Mouse (Mus musculus) cerebellum, adult 11 months (tissue): ENCODE measurements around the gene Dnajb13.
"Not testable (repeated sequence)": the region's sequence is repeated elsewhere in the genome, so short reads cannot be mapped to it uniquely, and the experiment has no call there.

ENCODE experiments used
- DNase-seq: peaks from one replicate; pipeline ENCODE4 v3.0.0; 2022

Dnajb13 gene

GRCm38 (mm10) chr7:100482046-100482445 is 32.7 kb downstream of the Dnajb13 start:
- DNase-seq: not testable (repeated sequence)

GRCm38 (mm10) chr7:100480175-100480574 is 34.6 kb downstream of the Dnajb13 start:
- DNase-seq: no peak

DNA sequence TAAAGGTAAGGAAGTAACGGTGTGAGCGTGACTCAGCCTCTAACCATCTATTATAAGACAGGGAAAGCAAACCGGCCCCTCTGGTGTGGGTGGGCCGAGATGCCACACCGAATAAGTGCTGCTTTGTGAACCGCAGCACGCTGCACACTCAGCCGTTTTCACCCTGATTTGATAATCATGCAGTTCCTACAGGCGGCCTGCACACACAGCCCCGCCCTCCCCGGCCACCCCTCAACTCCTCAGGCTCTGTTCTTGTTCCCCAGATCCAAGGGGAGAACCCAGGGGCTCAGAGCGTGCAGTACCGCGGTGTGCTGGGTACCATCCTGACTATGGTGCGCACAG is 35.0 kb downstream of the Dnajb13 start:
- no peak for DNase-seq

- no peak for DNase-seq
Measured at GRCm38 (mm10) chr7:100479100-100479822, 35.5 kb downstream of the Dnajb13 start.

- DNase-seq: no peak
Measured at GRCm38 (mm10) chr7:100474680-100475079, 40.1 kb downstream of the Dnajb13 start.

DNA sequence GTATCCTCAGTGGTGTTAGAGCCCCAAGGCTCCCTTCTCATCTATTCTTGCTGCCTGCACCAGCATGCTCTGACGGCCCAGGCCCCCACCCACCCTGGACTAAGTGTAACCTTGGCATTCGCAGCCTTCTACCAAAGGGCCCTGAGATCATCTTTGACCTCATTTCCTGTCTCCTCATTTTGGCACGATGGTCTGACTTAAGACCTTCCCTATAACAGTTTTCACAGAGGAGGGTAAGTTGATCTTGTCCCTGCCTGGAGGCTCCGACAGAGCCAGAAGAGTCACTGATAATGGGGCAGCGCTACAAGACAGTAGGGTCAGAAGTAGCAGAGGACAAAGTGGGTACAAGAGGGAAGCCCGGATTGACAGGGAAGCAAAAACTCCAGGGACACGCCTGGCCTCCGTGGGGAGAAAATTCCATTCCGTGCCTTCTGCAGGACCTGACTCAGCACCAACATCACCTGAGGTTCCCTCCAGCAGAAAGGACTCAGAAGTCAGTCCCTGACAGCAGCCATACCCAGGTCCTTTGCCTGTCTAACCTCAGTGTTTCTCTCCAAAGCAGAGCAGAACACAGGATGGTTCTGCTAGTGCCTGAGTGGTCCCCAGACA is 40.8 kb downstream of the Dnajb13 start:
- DNase-seq: no peak

DNA sequence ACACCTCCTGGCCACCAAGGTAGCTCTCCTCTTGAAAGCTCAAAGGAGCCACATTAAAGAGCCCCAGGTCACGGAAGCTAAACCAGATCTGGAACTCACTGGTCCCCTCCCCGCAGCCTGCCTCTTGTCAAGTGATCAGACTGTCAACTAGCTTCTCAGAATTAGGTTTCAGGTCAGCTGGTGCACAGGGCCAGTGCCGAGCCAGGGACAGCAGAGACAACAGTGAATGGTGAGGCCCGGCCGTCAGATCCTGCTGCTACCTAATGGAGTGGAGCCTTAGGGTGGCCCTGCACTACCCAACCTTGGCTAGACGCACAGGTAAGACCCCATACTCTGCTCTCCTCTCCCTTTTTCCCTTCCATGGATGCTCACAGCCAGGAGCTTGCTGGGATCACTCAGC is 42.0 kb downstream of the Dnajb13 start, which contains the start of gene Ucp3:
TSS of gene Ucp3 (plus strand) at position 214 of the 400 bp plus-strand sequence.
- DNase-seq: no peak

GRCm38 (mm10) chr7:100471407-100471797 is 43.4 kb downstream of the Dnajb13 start:
- no peak for DNase-seq

GRCm38 (mm10) chr7:100470796-100471406 is 43.9 kb downstream of the Dnajb13 start:
- DNase-seq: no peak

DNA sequence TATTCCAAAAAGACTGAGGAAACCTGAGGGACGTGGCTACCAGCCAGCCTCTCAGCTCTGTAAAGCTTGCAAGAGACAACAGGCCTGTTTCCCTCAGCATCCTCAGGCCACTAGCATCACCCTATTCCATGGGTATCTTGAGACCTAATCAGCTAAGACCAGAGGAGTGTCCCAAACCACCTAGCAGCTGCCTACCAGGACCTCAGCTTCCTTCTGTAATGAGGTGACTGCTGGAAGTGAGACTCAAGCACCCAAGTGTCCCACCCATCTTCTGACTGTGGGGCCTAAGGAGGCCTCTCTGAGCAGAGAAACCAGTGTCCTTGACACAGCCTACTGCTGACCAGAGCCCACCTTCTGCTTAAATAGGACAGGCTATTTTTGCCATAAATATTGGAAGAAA is 45.3 kb downstream of the Dnajb13 start:
- DNase-seq: no peak

DNA sequence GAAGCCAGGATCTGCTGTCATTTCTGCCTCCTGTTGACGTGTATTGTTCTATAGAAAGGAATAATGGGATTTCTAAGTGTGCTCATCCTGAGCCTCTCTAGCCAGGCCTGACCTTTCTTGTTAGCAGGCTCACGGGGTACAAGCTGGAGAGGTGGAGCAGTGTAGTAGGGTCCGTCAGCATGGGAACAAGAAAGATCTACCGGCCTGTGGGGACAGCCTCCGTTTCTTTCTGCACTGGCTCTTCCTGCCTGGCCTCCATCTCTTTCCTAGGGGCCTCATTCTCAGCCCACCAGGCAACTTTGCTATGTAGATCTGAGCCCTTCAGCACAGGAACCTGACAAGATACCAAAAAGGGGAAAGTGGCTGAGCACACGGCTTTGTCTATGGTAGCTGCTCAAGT is 46.0 kb downstream of the Dnajb13 start:
- DNase-seq: no peak

DNA sequence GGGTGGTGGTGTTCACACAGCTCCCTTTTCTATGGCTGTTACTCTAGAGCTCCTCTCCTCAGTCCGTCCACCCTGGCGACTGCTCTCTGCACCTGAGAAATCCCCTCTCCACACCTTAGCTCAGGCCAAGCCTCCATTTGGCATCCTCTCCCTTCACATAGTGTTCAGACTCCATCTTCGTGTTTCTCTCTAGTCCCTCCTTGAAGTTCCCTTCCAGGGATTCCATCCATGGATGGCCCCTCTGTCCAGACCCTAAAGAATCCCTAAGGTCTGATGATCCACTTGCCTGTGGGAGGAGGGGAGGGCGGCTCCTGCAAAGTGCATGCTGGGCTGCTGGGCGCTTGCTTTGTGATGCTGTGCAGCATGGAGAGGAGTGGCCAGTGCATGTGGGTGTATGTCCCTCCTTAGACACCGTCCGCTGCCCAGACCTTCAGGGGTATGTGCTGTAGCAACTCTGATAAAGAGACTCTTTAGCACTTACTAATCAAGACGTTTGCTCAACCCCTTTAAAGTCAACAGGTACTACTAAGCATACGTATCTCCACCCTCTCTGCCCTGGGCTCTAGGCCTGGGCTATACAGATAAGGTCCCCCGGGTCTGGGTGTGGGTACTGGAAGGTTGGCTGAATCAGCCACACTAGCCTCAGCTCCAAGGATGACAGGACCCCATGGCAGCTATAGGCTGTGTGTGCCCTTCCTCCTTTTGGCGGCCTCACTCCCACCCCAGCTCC is 47.8 kb downstream of the Dnajb13 start:
- DNase-seq: no peak

- no peak for DNase-seq
Measured at GRCm38 (mm10) chr7:100465656-100466309, 49.0 kb downstream of the Dnajb13 start.

DNA sequence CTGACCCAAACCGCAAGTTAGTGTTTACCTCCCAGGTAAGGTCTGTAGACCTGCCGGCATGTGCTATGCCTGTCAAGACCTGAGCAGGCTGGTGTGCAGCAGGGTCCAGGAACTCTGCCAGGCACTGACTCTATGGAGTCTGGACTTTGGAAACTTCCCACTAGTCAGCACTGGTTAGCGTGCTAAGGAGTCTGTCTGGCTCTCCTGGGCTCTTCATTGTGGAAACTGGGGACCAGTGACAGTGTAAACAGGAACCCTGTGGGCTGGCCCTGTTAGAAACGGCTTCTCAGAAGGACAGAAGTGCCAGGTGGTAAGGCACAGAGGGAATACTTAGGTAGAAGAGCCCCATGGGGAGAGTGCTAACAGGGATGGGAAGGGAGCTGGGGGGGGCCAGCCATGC is 49.5 kb downstream of the Dnajb13 start:
- DNase-seq: no peak

- no peak for DNase-seq
Measured at GRCm38 (mm10) chr7:100464248-100464647, 50.5 kb downstream of the Dnajb13 start.

DNA sequence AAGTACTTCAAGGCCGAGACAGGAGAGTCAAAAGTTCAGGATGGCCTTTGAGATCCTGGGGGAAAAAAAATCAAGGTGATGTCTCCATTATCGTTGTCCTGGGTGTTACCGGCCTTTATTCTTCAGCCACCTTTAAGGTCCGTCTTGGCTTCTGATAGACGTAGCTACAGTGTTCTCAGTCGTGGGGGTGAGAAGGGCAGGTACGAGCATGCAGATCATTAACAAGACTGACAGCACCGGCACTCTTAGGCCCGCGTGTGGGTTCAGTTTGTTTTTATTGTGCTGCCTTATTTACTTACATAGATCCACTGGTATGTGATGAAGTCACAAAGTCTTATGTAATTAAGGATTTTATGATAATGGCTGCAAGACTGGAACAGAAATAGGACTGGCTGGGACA is 51.0 kb downstream of the Dnajb13 start:
- DNase-seq: no peak

GRCm38 (mm10) chr7:100463194-100463593 is 51.6 kb downstream of the Dnajb13 start:
- no peak for DNase-seq

DNA sequence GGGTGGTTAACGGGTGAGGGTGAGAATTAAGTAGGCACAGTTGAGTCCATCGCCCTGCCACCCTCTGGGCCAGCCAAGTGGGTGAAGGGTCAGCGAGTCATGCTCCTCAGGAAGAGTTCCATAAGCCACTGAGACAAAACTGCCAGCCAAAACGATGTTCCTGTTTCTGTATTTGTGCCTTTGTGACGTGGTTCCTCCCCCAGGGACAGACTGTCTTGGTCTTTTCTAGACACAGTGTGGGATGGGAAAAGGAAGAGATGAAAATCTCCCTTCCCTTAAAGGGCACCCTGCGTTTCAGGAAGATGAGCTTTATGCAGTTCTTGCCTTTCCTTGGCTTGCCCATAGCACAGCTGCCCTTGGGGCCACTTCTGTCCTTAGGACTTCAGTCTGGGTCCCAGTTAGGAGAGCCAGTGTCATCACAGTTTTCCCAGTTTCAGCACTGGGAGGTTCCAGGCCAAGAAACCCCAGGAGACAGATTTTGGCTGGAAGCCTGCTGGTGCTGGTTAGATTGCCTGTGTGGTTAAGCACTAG is 53.1 kb downstream of the Dnajb13 start:
- DNase-seq: no peak

DNA sequence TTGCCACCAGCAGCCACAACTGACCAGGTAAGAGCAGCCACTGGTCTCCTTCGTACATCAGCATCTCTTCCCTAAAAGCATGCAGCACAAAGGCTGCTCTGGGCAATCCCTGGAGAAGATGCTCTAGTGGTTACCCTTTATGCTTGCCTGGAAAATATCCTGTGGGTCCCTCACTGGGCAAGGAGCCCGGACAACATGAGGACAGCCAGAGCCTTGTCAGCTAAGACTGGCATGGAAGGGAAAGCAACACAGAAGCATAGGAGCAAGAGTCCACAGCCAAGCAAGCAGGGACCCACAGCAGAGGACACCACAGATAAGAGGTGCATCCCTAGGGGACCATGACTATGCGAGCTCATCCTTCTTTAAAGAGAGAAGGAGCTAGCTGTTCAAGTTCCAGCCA is 54.9 kb downstream of the Dnajb13 start:
- no peak for DNase-seq

DNA sequence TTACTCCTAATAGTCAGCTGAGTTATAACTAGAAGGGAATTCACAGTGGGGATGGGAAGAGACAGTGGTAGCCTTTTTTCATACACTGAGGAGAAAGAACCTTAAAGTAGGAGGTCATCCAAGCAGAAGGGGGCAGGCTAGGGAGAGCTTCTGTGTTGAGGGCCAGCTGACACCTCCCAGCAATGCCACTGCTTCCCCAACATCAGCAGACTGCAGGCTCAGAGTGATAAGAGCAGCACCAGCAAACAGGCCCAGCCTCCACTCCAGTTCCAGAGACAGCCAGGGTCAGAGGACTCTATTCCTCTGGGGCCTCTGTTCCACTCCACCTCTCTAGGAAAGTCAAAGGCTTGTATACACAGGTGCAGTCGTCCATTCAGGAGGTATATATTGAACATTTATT is 56.6 kb downstream of the Dnajb13 start:
- no peak for DNase-seq
